Mouse (Mus musculus) bone marrow macrophage, adult 2 months (primary cell): Measurements from ENCODE around the gene Zfp101.

ENCODE experiments used
- CTCF ChIP-seq: IDR thresholded peaks from 2 replicates; pipeline ENCODE4 v1.5.1; 2012; ENCODE audit warnings: low read depth, mild to moderate bottlenecking, low read length, moderate library complexity
- POLR2A ChIP-seq: IDR thresholded peaks from 2 replicates; pipeline ENCODE4 v1.6.1; 2012; ENCODE audit warnings: mild to moderate bottlenecking, low read depth, low read length, borderline replicate concordance

GRCm38 (mm10) chr17:33372795-33373194, 21.6 kb downstream of the Zfp101 start:
- no peak for TF ChIP-seq POLR2A
- TF ChIP-seq CTCF = no peak
